In genomic region chr6:7464346-7464745, GRCm38 (mm10) we compare ENCODE assay signal across 13 mouse cellular contexts.
A peak's percentile ranks its signal among the peaks of the same experiment; 100 is the strongest.
DNase-seq lines count a peak whose midpoint lies in the region.
"Had no signal": no experiment of that assay in that cellular context is flagged by ENCODE, and none has a peak within 500 bp of the region (broad histone marks: within the 10 kb centered on the region; RNA-seq: fewer than 3 reads in every experiment).

No protein-coding gene starts in this region.

- peak; percentile 3 for DNase-seq in adrenal gland, postnatal 10 days
- no peak for DNase-seq in adrenal gland, postnatal 14 days
- DNase-seq in cerebellum, postnatal 25 days = peak; percentile 9 to 10
- DNase-seq in cerebellum, adult 9-11 months = no peak
- DNase-seq in Muller cell, postnatal 12 days (ENCODE audit: inconsistent ontology term) = peak; percentile 22
- DNase-seq in T-cell, adult 2 months (ENCODE audit: low spot score) = no peak
- no peak for DNase-seq in kidney, adult 9 months
- DNase-seq: B cell, adult 2 months; embryo, embryonic 11 days; gastrocnemius, postnatal 25 days; heart, adult 11 months; thymus, adult 18-20 months; thymus, postnatal 36 days had no signal

Comparison
In these comparisons a context has a peak if more than half of its experiments do, and no peak if none do; other contexts are left out.
1. DNase-seq: peak in adrenal gland, postnatal 10 days (single experiment), cerebellum, postnatal 25 days (2 of 2) and Muller cell, postnatal 12 days (single experiment); none in adrenal gland, postnatal 14 days (single experiment), cerebellum, adult 9-11 months (single experiment), T-cell, adult 2 months (single experiment) and kidney, adult 9 months (single experiment).